Mouse (Mus musculus): ENCODE results near the gene Raet1e.
"Not testable (repeated sequence)": the region's sequence is repeated elsewhere in the genome, so short reads cannot be mapped to it uniquely, and the experiment has no call there.

Gene Raet1e

DNA sequence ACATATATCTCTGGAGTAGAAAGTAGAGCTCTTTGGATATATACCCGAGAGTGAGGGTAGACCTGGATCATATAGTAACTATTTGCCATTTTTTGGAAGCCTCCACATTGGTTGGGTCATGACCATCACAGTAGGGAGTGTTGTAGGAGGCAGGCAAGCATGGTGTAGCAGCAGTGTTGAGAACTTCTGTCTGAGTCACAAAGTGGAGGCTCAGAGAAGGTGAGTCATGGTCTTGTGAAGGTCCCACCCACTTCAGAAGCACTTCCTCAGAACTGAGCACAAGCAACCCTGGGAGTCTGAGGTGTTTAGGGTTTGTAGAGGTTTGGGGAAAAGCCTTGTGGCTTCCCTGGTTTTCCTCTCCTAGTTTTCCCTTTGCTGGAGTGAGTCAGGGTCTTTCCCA, 199.0 kb downstream of the Raet1e start:
- in situ Hi-C loops (cut with MboI, MseI), result not testable (repeated sequence)

DNA sequence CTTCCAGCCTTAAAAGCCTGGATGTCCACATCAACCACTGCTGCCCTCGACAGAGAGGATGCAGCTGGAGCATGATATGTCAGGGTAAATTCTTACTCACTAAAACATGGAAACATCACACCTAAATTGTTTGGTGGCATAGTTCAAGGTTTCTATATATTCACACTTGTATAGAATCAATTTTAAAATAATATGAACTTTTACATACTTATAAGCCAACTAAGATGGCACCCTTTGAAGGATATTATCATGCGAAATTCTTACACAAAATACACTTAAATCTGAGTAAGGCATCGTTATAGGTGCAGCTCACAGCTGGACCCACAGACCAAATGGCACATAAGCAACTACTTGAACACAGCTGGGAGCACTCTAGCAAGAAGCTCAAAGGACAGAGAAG, 201.9 kb downstream of the Raet1e start, which contains the start of gene Raet1d:
Raet1d (plus strand) TSS at position 301 of the 400 bp plus-strand sequence.
- in situ Hi-C loops (cut with MboI, MseI), result loop anchor here in 1 of 2 experiments (5.0 kb wide), 1 partner anchor 188 kb away; no protein-coding TSS in a partner anchor

GRCm38 (mm10) chr10:22360957-22361356, 202.6 kb downstream of the Raet1e start:
- in situ Hi-C loops (cut with MboI, MseI), result loop anchor here in 1 of 2 experiments (5.0 kb wide), 1 partner anchor 189 kb away; no protein-coding TSS in a partner anchor

- in situ Hi-C loops (cut with MboI, MseI), result loop anchor here in 1 of 2 experiments (5.0 kb wide), 1 partner anchor 189 kb away; no protein-coding TSS in a partner anchor
These were observed 203.3 kb downstream of the Raet1e start for GRCm38 (mm10) chr10:22361415-22362352.

DNA sequence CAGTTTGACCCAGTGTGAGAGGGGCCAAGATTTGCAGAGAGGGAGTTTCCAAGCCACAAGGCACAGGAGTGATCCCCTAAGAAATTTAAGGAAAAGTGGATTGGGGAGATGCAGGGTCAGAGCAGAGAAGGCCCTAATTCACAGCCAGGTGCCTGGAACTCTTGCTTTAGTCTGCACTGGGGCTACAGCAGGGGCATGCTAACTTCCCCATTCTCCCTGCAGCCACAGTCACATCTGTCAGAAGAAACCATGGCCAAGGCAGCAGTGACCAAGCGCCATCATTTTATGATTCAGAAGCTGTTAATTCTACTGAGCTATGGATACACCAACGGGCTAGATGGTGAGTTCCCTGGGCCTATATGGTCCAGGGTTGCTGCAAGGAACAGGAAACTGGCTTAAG, 204.1 kb downstream of the Raet1e start:
- in situ Hi-C loops (cut with MboI, MseI), result loop anchor here in 1 of 2 experiments (5.0 kb wide), 1 partner anchor 190 kb away; no protein-coding TSS in a partner anchor

- in situ Hi-C loops (cut with MboI, MseI), result loop anchor here in 1 of 2 experiments (5.0 kb wide), 1 partner anchor 193 kb away; no protein-coding TSS in a partner anchor
These were observed 206.5 kb downstream of the Raet1e start for GRCm38 (mm10) chr10:22364915-22365314.

DNA sequence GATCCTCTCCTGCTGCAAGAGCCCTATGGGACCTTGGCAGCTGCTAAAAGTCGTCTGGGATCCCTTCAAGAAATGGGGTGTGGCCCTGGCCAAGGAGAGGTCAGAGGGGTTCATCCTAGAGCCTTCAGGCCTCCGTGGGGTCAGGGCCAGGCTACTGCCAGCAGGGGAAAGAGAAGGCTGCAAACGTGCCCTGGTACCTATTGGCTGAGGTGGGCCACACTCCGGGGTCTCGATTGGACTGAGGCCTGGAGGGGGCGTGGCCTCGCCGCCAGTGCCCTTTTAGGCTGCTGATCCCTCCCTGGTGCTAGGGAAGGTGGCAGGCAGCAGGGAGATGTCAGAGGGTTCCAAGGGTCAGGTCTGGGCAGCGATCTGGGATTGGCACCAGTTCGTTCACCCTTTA, 222.9 kb downstream of the Raet1e start:
- in situ Hi-C loops (cut with MboI, MseI), result loop anchor here in 1 of 2 experiments (5.0 kb wide), 1 partner anchor 189 kb away; no protein-coding TSS in a partner anchor

- in situ Hi-C loops (cut with MboI, MseI), result not testable (repeated sequence)
These were observed 231.8 kb downstream of the Raet1e start for GRCm38 (mm10) chr10:22390146-22390545.

DNA sequence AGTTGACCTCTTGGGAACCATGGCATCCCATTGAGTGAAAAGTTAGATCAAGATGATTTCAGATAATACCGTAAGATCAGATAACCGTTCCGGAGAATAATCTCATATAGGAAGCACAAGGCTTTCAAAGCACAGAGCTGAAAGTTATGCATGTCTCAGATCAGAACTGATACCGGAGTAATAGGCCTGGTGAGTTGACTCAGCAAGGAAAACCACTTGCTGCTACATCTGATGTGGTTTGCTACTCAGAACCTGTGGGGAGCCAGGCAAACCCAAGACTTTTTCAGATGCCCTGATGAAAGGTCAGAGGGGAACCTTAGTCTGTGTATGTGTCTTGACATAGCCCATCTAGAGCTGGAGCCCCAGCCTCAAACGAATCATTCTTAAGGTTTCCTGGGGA, 233.2 kb downstream of the Raet1e start:
- in situ Hi-C loops (cut with MboI, MseI), result not testable (repeated sequence)

GRCm38 (mm10) chr10:22393028-22393824, 234.9 kb downstream of the Raet1e start:
- in situ Hi-C loops (cut with MboI, MseI), result not testable (repeated sequence)

DNA sequence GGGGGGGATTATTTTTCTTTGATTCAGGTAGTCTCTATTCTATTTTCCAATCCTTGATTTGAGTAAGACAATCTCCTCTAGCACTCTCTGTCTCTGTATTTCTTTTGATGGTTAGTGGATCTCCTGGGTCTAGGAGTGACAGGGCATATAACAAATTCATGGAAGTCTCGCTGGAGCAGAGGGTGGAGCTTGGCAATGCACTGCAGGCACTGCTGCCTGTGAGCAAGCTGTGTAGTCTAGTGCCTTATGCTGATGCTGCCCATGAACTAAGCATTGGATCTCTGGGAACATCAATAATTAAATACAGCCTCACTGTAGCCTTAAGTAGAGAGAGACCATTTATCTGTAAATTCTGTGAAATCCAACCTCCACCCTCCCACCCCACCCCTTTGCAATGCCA, 238.3 kb downstream of the Raet1e start:
- in situ Hi-C loops (cut with MboI, MseI), result not testable (repeated sequence)

DNA sequence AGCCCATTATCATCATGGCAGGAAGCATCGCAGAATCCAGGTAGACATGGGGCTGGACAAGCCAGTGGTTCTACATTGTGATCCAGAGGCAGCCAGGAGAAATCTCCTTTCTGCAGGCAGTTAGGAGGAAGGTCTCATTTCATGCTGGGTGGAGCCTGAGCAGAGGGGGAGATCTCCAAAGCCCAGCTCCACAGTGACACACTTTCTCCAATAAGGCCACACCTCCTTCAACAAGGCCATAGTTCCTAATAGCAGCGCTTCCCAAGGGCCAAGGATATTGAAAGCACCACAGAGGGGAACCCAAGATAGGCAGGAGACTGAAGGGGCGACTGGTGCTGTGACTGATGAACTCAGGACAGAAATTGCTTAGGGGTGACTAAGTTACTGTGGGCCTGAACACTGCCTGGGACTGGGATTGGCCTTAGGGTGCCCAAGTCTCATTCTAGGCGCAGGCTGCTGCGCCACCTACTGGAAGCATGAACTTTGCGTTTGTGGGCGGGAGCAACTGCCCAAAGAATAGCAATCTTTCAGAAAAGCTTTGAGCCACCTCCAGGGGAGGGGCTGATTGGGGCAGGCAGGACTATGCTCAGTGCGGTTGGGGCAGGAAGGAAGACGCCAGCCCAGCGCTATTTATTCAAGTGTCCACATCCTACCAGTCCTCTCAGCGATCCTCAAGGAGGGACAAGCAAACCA, 244.0 kb downstream of the Raet1e start:
- in situ Hi-C loops (cut with MboI, MseI), result loop anchor here (5.0 to 10.0 kb wide), 3 partner anchors 128 to 368 kb away; no protein-coding TSS in a partner anchor

DNA sequence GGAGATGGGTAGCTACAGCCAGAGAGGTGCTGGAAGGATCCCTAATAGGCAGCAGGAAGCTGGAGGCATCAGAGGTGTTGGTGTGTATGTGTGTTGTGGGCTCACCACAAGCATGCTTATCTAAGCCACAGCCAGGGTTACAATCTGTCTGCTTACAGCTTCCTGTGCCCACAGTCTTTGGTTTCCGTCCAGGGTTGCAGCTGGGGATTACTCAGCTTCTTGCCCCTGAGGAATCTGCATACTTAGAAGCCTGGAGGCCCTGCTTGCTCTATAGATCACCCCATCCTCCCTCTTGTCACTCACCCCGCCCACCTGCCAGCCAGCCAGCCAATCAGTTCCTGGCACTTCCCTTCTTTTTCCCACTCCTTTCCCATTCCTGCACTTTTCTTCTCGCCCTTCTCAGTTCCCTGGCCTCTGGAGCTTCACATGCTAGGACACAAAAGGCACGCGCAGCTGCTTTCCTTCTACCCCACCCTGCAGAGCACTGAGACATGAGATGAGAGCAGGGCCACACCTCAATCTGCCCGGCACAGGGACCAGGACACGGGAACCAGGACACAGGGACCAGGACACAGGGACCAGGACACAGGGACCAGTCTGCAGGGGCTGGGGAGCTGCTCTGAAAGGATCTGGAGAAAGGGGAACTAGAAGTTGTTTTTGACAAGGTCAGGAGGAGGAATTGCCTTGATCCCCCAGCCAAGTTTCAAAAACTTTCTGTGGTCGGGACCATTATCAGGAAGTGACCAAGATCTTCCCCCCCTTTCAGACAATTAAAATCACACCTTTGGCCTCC, 255.5 kb downstream of the Raet1e start:
- in situ Hi-C loops (cut with MboI, MseI), result loop anchor here in 1 of 2 experiments (10.0 kb wide), 1 partner anchor 119 kb away; no protein-coding TSS in a partner anchor

All from T-helper 17 cell (primary cell).